Mouse (Mus musculus): ENCODE data around the gene Kank2.

The Kank2 gene

DNA sequence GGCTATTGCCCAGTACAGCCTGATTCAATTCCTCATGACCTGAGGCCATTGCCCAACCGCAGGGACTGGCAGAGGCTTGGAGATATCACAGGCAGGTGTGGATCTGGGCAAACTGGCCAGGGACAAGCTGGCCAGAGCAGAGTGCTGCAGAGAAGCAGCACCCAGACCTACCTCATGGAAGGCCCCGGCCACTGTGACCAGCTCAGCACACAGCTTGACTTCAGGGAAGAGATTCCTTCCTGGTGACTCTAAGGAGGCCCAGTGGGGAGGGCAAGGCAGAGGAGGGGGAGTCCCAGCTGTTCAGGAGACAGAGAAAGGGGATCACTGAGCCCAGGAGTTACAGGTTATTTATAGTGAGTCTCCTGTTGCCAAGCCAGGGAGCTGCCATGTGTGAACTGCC is 77.5 kb downstream of the Kank2 start:
- no peak for DNase-seq (ENCODE audit: low spot score in 2 of 2)

DNA sequence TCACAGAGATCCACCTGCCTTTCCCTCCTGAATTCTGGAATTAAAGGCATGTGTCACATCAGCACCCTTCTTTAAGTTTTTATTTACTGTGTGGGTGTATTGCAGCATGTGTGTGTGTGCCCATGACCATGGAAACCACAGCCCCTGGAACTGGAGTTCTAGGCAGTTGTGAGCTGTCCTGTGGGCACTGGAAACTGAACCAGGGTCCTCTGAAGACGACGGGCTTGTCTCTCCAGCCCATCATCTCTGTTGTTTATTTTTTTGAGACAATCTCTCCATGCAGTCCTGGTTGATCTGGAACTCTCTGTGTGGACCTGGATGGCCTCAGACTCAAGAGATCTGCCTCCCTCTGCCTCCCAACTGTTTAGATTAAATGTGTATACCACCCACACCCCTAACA is 81.5 kb downstream of the Kank2 start:
- DNase-seq (ENCODE audit: low spot score in 2 of 2), result no peak

Data from right cerebral cortex, postnatal 10 days (tissue).